Mouse (Mus musculus) kidney, adult 2 months (tissue): Measurements from ENCODE around the gene Rex1bd.

Experiments
- CTCF ChIP-seq: fragments of 200-500 bp; conservative IDR thresholded peaks from 2 replicates; pipeline ENCODE4 v1.5.1; 2011; ENCODE audit warnings: low read depth, mild to moderate bottlenecking, control low read depth, low read length, moderate library complexity, mixed read lengths; ENCODE audit not compliant: insufficient read depth, insufficient read length
- POLR2A ChIP-seq: fragments of 200-500 bp; IDR thresholded peaks from one replicate; pipeline ENCODE4 v1.6.1; 2011; ENCODE audit warnings: low read depth, low read length, control low read depth

GRCm38 (mm10) chr8:70513441-70513840, 6.9 kb upstream of the Rex1bd start:
- TF ChIP-seq POLR2A (no peak), CTCF (no peak)
